Mouse (Mus musculus): ENCODE data around the gene Ripor2. TPM values are rescaled to one million over a fixed set of nuclear protein-coding genes. Genes with fewer than 3 reads are reported as not detected.

Gene Ripor2
- polyA plus RNA-seq, 1 experiment from 2014 or later, result 1.7 TPM

DNA sequence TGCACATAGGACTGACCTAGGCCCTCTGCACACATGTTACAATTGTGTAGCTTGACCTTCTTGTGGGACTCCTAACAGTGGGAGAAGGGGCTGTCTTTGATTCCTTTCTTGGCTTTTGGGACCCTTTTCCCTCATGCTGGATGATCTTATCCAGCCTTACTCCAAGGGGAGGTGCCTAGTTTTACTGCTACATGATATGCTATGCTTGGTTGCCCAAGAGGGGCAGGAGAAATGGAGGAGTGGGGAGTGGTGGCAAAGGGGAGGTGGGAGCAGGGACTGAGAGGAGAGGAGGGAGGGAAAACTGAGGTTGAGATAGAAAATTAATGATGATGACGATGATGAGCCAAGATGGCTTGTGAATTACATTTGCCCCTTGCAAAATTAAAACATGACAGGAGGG is 37.7 kb downstream of the Ripor2 start:
- Histone ChIP-seq H3K4me1 (replicated peaks) (no peaks in the 10 kb centered on the region), H3K27me3 (no peaks in the 10 kb centered on the region), H3K9me3 (no peaks in the 10 kb centered on the region), H3K4me3 (replicated peaks) (no peak overlapping the region), H3K9ac (replicated peaks) (no peak overlapping the region), H3K4me2 (no peak overlapping the region), H3K36me3 (no peaks in the 10 kb centered on the region), H3K27ac (no peak overlapping the region)
- ATAC-seq (ENCODE audit: insufficient number of reproducible peaks, insufficient read depth, low FRiP score, low TSS enrichment, low read depth), result no peak
- 93% methylated on average over 1 of the region's 1 CpGs for WGBS

DNA sequence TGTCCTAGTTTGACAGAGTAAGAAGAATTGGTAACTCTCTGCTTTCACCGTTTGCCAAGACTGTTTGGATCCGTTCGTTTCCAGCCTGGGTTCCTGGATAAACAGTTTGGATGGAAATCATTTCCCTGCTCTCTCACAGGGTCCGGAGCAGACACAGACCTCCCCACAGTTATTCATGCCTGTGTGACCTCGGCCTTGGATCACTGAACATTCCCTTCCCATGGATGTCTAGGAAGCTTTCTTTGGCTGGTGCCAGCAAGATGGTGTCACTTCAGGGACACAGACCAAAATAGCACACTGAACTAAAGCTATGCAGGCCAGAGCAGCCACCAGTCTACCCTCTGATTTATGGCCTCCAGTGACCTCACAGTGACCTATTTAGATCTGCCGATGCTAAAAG is 38.5 kb downstream of the Ripor2 start:
- 34% methylated on average over 6 of the region's 6 CpGs for WGBS
- no peak for ATAC-seq (ENCODE audit: insufficient number of reproducible peaks, insufficient read depth, low FRiP score, low TSS enrichment, low read depth)
- H3K27ac ChIP-seq, result no peak overlapping the region

DNA sequence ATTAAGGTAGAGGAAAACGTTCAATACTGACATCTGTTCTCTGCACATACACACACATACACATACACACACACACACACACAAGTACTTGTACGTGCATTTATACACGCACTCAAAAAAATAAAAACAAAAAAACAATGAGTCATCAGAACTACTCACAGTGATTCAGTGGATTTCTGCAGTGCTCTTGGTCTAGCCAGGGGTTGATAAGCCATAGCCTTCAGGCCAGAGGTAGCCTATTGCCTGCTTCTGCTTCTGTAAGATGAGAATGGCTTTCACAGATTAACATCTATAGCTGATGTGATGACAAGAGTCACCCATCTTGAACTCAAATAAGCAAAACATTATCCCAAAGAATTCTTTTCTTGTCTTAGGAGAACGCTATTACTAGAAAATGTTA is 41.6 kb downstream of the Ripor2 start:
- Histone ChIP-seq H3K27me3 (no peaks in the 10 kb centered on the region), H3K36me3 (no peaks in the 10 kb centered on the region), H3K9ac (replicated peaks) (no peak overlapping the region), H3K27ac (no peak overlapping the region), H3K4me2 (no peak overlapping the region), H3K4me3 (replicated peaks) (no peak overlapping the region), H3K4me1 (replicated peaks) (no peaks in the 10 kb centered on the region), H3K9me3 (no peaks in the 10 kb centered on the region)
- ATAC-seq (ENCODE audit: insufficient number of reproducible peaks, insufficient read depth, low FRiP score, low TSS enrichment, low read depth), result no peak
- whole genome bisulfite sequencing, result 85% methylated on average over 4 of the region's 4 CpGs

More for the DNA sequence above, 38.5 kb downstream of the Ripor2 start:
- H3K4me2 ChIP-seq, result no peak overlapping the region
- no peak overlapping the region for H3K4me3 ChIP-seq (replicated peaks)
- no peaks in the 10 kb centered on the region for H3K27me3 ChIP-seq
- no peaks in the 10 kb centered on the region for H3K9me3 ChIP-seq
- H3K36me3 ChIP-seq, result no peaks in the 10 kb centered on the region
- no peaks in the 10 kb centered on the region for H3K4me1 ChIP-seq (replicated peaks)
- no peak overlapping the region for H3K9ac ChIP-seq (replicated peaks)

DNA sequence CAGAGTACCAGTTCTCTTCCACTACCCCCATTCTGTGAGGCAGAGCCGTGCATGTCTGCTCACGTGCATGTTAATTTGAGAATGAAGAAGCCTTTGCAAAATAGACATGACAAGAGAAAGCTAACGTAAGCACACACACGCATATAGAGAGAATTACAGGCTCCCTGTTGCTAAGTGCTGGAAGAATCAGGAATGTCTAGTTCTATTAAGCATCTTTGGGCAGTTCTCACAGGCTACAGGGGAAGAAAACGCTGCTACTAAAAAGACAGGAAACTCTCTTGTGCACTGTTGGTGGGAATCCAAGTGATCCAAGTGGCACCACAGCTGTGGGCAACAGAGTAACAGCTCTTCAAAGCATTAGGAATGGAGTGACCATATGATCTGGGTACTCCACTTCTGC is 43.1 kb downstream of the Ripor2 start:
- ATAC-seq (ENCODE audit: insufficient number of reproducible peaks, insufficient read depth, low FRiP score, low TSS enrichment, low read depth), result no peak
- H3K9ac ChIP-seq (replicated peaks), result no peak overlapping the region
- H3K27ac ChIP-seq, result no peak overlapping the region
- H3K9me3 ChIP-seq, result no peaks in the 10 kb centered on the region
- WGBS, result 83% methylated on average over 5 of the region's 5 CpGs
- no peaks in the 10 kb centered on the region; the same call in 1 of the 2 replicates for H3K27me3 ChIP-seq
- no peaks in the 10 kb centered on the region for H3K4me1 ChIP-seq (replicated peaks)
- no peak overlapping the region for H3K4me2 ChIP-seq
- H3K36me3 ChIP-seq, result no peaks in the 10 kb centered on the region
- H3K4me3 ChIP-seq (replicated peaks), result no peak overlapping the region

DNA sequence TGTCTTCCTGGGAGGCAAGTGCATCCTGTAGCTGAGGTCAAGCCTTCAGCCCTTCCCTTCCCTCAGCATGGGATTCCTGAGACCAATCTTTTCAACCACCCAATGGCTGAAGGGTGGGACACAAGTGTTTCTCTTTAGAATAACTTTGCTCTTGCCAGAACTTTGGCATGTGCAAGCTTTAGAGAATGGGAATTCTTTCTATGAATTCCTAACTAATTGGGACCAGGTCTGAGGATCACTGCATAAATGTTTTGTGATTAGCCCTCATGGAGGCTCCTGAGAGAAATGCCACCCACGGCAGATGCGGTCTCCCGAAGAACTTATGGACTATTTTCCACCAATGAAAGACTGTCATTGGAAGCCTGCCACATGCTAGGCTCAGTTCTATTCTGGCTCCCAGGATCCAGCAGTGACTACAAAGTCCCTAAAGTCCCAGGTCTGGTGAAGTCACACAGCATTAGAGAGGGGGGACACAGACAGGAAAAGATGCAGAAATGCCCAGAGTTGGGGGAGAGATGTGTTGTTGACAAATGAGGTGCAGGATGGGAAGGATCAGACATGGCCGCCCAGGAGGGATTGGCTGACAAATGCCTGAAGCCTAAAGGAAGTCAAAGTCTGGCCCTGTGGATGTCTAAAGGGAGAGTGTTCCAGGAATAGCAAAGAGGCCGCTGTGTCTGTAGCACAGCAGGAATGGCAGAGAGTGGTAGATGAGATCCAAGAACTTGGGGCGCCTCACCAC is 44.9 kb downstream of the Ripor2 start:
- Histone ChIP-seq H3K27ac (no peak overlapping the region), H3K9ac (replicated peaks) (no peak overlapping the region), H3K4me3 (replicated peaks) (no peak overlapping the region), H3K4me2 (no peak overlapping the region), H3K4me1 (replicated peaks) (no peaks in the 10 kb centered on the region), H3K9me3 (no peaks in the 10 kb centered on the region), H3K36me3 (no peaks in the 10 kb centered on the region), H3K27me3 (no peaks in the 10 kb centered on the region; the same call in 1 of the 2 replicates)
- WGBS, result 86% methylated on average over 6 of the region's 6 CpGs
- no peak for ATAC-seq (ENCODE audit: insufficient number of reproducible peaks, insufficient read depth, low FRiP score, low TSS enrichment, low read depth)

DNA sequence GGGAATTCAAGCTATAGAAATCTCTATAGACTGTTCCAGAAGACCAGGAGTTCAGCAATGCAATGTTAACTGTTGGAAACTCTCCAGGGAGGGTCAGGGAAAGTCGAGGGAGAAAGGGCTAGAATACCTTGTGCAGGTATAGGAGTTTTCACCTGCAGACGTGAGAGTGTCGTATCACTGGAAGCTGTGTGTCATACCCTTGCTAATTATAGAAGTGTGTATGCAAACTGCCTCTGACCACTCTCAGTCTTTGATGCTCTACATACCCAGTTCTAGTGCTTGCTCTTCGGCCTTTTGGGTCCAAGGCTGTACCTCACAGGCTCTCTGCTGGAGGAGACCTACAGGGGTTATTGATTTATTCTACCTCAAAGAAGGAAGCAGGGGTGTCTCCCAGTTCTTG is 46.2 kb downstream of the Ripor2 start:
- H3K9me3 ChIP-seq, result no peaks in the 10 kb centered on the region
- ATAC-seq (ENCODE audit: insufficient number of reproducible peaks, insufficient read depth, low FRiP score, low TSS enrichment, low read depth), result no peak
- H3K4me2 ChIP-seq, result no peak overlapping the region
- no peak overlapping the region for H3K4me3 ChIP-seq (replicated peaks)
- 81% methylated on average over 4 of the region's 4 CpGs for WGBS
- no peaks in the 10 kb centered on the region for H3K4me1 ChIP-seq (replicated peaks)
- H3K27ac ChIP-seq, result no peak overlapping the region
- no peaks in the 10 kb centered on the region for H3K36me3 ChIP-seq
- H3K27me3 ChIP-seq, result no peaks in the 10 kb centered on the region; the same call in 1 of the 2 replicates
- no peak overlapping the region for H3K9ac ChIP-seq (replicated peaks)

DNA sequence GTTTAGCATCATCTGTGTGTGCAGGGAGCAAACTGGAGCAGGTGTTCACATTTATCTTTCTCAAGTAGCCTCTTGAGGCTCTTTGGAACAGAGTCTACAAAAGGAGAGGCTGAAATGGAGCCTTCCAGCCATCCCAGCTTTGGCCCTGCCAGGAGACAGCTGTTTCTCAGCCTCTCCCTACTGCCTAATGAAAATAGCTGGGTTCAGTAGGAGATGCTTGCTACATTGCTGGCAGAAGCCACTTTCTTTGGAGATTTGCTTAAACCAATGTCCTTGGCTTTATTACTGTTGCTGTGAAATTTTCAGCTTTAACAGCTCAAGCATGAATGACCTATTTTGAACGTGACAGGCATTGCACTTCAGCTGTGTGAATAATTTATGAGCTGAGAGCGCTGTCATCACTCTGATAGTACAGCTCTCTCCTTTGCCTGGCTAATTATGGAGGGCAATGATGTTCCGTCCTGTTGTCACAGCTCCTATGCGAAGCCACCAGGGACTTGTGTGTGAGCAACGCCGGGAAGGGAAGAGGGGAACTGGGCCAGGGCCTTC is 47.2 kb downstream of the Ripor2 start:
- no peaks in the 10 kb centered on the region for H3K9me3 ChIP-seq
- H3K4me2 ChIP-seq, result no peak overlapping the region
- WGBS, result 50% methylated on average over 6 of the region's 6 CpGs
- H3K4me3 ChIP-seq (replicated peaks), result no peak overlapping the region
- H3K27ac ChIP-seq, result no peak overlapping the region
- H3K36me3 ChIP-seq, result no peaks in the 10 kb centered on the region
- H3K4me1 ChIP-seq (replicated peaks), result no peaks in the 10 kb centered on the region
- no peak overlapping the region for H3K9ac ChIP-seq (replicated peaks)
- no peak for ATAC-seq (ENCODE audit: insufficient number of reproducible peaks, insufficient read depth, low FRiP score, low TSS enrichment, low read depth)
- no peaks in the 10 kb centered on the region; the same call in 1 of the 2 replicates for H3K27me3 ChIP-seq

DNA sequence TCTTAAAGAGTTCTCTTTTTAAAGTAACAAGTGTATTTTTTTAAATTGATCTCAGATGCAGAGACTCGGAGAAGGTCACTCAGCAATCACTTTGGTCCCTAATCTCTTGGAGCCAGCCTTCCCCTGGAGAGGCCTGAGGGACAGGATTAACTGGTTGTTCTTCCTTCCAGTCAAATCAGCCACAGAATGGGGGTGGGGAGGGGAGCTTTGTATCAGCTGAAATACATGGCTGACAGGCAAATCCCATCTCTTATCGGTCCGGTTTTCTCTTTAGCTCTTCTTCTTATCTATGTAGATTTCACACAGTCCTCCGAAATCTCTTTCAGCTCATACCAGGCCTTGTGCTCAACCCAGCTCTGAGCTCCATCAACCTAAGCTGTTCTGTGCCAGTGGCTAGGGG is 48.4 kb downstream of the Ripor2 start:
- 65% methylated on average over 4 of the region's 4 CpGs for WGBS
- H3K27me3 ChIP-seq, result no peaks in the 10 kb centered on the region; the same call in 1 of the 2 replicates
- H3K36me3 ChIP-seq, result no peaks in the 10 kb centered on the region
- no peak overlapping the region for H3K9ac ChIP-seq (replicated peaks)
- H3K4me2 ChIP-seq, result no peak overlapping the region
- H3K4me1 ChIP-seq (replicated peaks), result no peaks in the 10 kb centered on the region
- H3K4me3 ChIP-seq (replicated peaks), result no peak overlapping the region
- no peak overlapping the region for H3K27ac ChIP-seq
- no peak for ATAC-seq (ENCODE audit: insufficient number of reproducible peaks, insufficient read depth, low FRiP score, low TSS enrichment, low read depth)
- H3K9me3 ChIP-seq, result no peaks in the 10 kb centered on the region

DNA sequence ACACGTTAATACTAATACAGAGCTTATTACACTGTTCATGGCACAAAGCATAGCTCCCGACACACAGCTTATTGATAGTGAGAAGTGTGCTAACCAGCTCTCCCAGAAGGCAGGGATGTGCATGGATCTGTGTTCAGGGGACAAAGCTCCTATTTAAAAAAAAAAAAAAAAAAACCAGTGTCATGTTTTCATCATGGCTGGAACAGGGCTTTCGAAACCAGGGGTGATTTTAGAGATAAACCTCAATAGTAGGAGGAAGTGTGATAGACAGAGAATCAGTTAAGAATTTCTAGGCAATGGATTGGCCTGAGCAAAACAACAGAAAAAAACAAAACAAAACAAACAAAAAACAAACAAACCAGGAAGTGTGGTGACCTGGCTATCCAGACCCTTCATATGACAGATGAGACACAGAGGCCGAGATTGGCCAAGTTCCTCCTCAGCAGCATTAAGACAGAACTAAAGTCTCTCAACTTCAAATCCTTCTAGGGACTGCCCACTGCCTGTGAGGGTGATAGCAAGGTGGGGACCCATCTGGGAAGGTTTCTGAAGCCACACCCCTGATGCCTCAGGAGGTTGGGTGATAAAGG is 51.1 kb downstream of the Ripor2 start:
- Histone ChIP-seq H3K36me3 (no peaks in the 10 kb centered on the region), H3K4me1 (replicated peaks) (no peaks in the 10 kb centered on the region; the same call in 1 of the 2 replicates), H3K4me3 (replicated peaks) (no peak overlapping the region), H3K9me3 (no peaks in the 10 kb centered on the region), H3K27me3 (peaks cover 19% of the 10 kb centered on the region), H3K27ac (no peak overlapping the region), H3K4me2 (no peak overlapping the region), H3K9ac (replicated peaks) (no peak overlapping the region)
- no peak for ATAC-seq (ENCODE audit: insufficient number of reproducible peaks, insufficient read depth, low FRiP score, low TSS enrichment, low read depth)
- 62% methylated on average over 4 of the region's 4 CpGs for WGBS

DNA sequence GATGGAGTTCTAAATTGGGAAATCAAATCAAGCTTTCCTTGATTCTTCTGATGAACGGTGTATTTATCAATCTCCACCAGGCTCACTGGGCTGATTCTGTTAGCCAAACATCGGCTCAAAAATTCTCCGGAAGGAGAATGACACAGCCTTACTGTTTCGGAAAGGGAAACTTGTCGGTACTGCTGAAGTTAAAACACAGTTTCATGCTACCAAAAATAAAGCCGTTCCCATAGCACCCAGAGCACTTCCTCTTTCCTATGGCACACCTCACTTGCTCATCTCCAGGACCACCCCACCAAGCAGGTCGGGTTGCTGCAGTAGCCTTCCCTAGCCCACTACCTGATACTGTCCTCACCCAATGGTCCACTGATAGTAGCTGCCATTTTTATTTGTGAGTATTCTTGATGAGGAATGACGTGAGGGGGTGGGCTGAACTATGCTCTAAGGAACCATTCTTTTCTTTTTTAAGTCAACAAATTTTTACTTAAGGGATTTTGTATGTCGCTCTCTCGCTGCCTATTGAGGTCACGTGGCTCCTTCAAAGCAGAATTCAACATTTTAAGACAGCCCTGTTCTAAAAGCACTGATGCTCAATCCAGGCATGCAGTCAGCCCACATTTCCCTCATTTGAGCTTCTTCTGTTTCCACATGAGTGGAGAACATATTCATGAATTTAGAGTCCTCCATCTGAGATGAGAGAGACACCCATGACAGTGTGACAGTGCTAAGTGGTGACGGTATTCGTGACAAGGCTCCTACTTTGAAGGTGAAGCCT is 52.5 kb downstream of the Ripor2 start:
- no peak for ATAC-seq (ENCODE audit: insufficient number of reproducible peaks, insufficient read depth, low FRiP score, low TSS enrichment, low read depth)
- H3K4me1 ChIP-seq (replicated peaks), result peaks cover 10% of the 10 kb centered on the region

More for the DNA sequence above, 52.5 kb downstream of the Ripor2 start:
- 87% methylated on average over 13 of the region's 13 CpGs for WGBS
- no peak overlapping the region for H3K4me3 ChIP-seq (replicated peaks)
- H3K27me3 ChIP-seq, result peaks cover 33% of the 10 kb centered on the region
- no peak overlapping the region for H3K4me2 ChIP-seq
- H3K9ac ChIP-seq (replicated peaks), result no peak overlapping the region
- no peaks in the 10 kb centered on the region for H3K36me3 ChIP-seq
- H3K27ac ChIP-seq, result no peak overlapping the region
- H3K9me3 ChIP-seq, result no peaks in the 10 kb centered on the region
